Mouse (Mus musculus): Measurements from ENCODE around the gene Add2. TPM values are rescaled to one million over a fixed set of nuclear protein-coding genes. Genes with fewer than 3 reads are reported as not detected.

Add2 gene
- polyA plus RNA-seq, 1 experiment from 2014 or later = 7.4 TPM

GRCm38 (mm10) chr6:86161586-86161985, 133.1 kb downstream of the Add2 start:
- Histone ChIP-seq H3K27ac (ENCODE audit: low read depth) (no peak overlapping the region), H3K4me3 (ENCODE audit: low read depth, low read length) (no peak overlapping the region), H3K27me3 (replicated peaks; ENCODE audit: control insufficient read depth, insufficient read depth, low read length) (no peaks in the 10 kb centered on the region), H3K9ac (ENCODE audit: low read length) (no peak overlapping the region), H3K9me3 (ENCODE audit: control insufficient read depth, low read length) (no peaks in the 10 kb centered on the region), H3K4me2 (ENCODE audit: low read length) (no peak overlapping the region), H3K4me1 (replicated peaks; ENCODE audit: control insufficient read depth, insufficient read depth, low read length) (no peaks in the 10 kb centered on the region), H3K36me3 (ENCODE audit: control insufficient read depth, insufficient read depth, low read length) (no peaks in the 10 kb centered on the region)
- 32% methylated on average over 7 of the region's 7 CpGs for WGBS
- no peak for ATAC-seq (replicated peaks; ENCODE audit: low FRiP score, low TSS enrichment, low read depth)
- no peak for DNase-seq (ENCODE audit: low spot score)

GRCm38 (mm10) chr6:86164028-86164427, 135.5 kb downstream of the Add2 start:
- Histone ChIP-seq H3K9ac (ENCODE audit: low read length) (no peak overlapping the region), H3K9me3 (ENCODE audit: control insufficient read depth, low read length) (no peaks in the 10 kb centered on the region), H3K4me1 (replicated peaks; ENCODE audit: control insufficient read depth, insufficient read depth, low read length) (no peaks in the 10 kb centered on the region), H3K36me3 (ENCODE audit: control insufficient read depth, insufficient read depth, low read length) (no peaks in the 10 kb centered on the region), H3K4me3 (ENCODE audit: low read depth, low read length) (no peak overlapping the region), H3K27ac (ENCODE audit: low read depth) (no peak overlapping the region), H3K27me3 (replicated peaks; ENCODE audit: control insufficient read depth, insufficient read depth, low read length) (no peaks in the 10 kb centered on the region), H3K4me2 (ENCODE audit: low read length) (no peak overlapping the region)
- 71% methylated on average over 3 of the region's 3 CpGs for WGBS
- DNase-seq (ENCODE audit: low spot score) (peak; percentile 38), ATAC-seq (replicated peaks; ENCODE audit: low FRiP score, low TSS enrichment, low read depth) (no peak)

GRCm38 (mm10) chr6:86166426-86166825, 137.9 kb downstream of the Add2 start:
- Histone ChIP-seq H3K9ac (ENCODE audit: low read length) (no peak overlapping the region), H3K27me3 (replicated peaks; ENCODE audit: control insufficient read depth, insufficient read depth, low read length) (no peaks in the 10 kb centered on the region), H3K27ac (ENCODE audit: low read depth) (no peak overlapping the region), H3K36me3 (ENCODE audit: control insufficient read depth, insufficient read depth, low read length) (no peaks in the 10 kb centered on the region), H3K4me1 (replicated peaks; ENCODE audit: control insufficient read depth, insufficient read depth, low read length) (no peaks in the 10 kb centered on the region), H3K4me2 (ENCODE audit: low read length) (no peak overlapping the region), H3K4me3 (ENCODE audit: low read depth, low read length) (no peak overlapping the region), H3K9me3 (ENCODE audit: control insufficient read depth, low read length) (no peaks in the 10 kb centered on the region)
- DNase-seq (ENCODE audit: low spot score) = no peak
- ATAC-seq (replicated peaks; ENCODE audit: low FRiP score, low TSS enrichment, low read depth) = no peak
- 78% methylated on average over 9 of the region's 9 CpGs for WGBS

- Histone ChIP-seq H3K4me1 (replicated peaks; ENCODE audit: control insufficient read depth, insufficient read depth, low read length) (no peaks in the 10 kb centered on the region), H3K36me3 (ENCODE audit: control insufficient read depth, insufficient read depth, low read length) (no peaks in the 10 kb centered on the region), H3K9ac (ENCODE audit: low read length) (no peak overlapping the region), H3K27me3 (replicated peaks; ENCODE audit: control insufficient read depth, insufficient read depth, low read length) (no peaks in the 10 kb centered on the region), H3K4me3 (ENCODE audit: low read depth, low read length) (no peak overlapping the region), H3K27ac (ENCODE audit: low read depth) (no peak overlapping the region), H3K9me3 (ENCODE audit: control insufficient read depth, low read length) (no peaks in the 10 kb centered on the region), H3K4me2 (ENCODE audit: low read length) (no peak overlapping the region)
- 85% methylated on average over 5 of the region's 5 CpGs for WGBS
- ATAC-seq (replicated peaks; ENCODE audit: low FRiP score, low TSS enrichment, low read depth) (no peak), DNase-seq (ENCODE audit: low spot score) (peak; percentile 24)
Measured at GRCm38 (mm10) chr6:86167851-86168250, 139.4 kb downstream of the Add2 start.

- H3K9ac ChIP-seq (ENCODE audit: low read length) = no peak overlapping the region
- no peak overlapping the region for H3K4me2 ChIP-seq (ENCODE audit: low read length)
- no peaks in the 10 kb centered on the region for H3K4me1 ChIP-seq (replicated peaks; ENCODE audit: control insufficient read depth, insufficient read depth, low read length)
- H3K27ac ChIP-seq (ENCODE audit: low read depth) = no peak overlapping the region
- DNase-seq (ENCODE audit: low spot score) (peak; percentile 46), ATAC-seq (replicated peaks; ENCODE audit: low FRiP score, low TSS enrichment, low read depth) (no peak)
- H3K9me3 ChIP-seq (ENCODE audit: control insufficient read depth, low read length) = no peaks in the 10 kb centered on the region
- H3K36me3 ChIP-seq (ENCODE audit: control insufficient read depth, insufficient read depth, low read length) = no peaks in the 10 kb centered on the region
- H3K27me3 ChIP-seq (replicated peaks; ENCODE audit: control insufficient read depth, insufficient read depth, low read length) = no peaks in the 10 kb centered on the region
- 36% methylated on average over 4 of the region's 4 CpGs for WGBS
- no peak overlapping the region for H3K4me3 ChIP-seq (ENCODE audit: low read depth, low read length)
Measured at GRCm38 (mm10) chr6:86169166-86169565, 140.7 kb downstream of the Add2 start.

Other genes with a start within 250 kb of the Add2 start
- not detected in 2 replicates for gene Nat8f6, start 207.7 kb upstream of the Add2 start, polyA plus RNA-seq (2014; fragmentation: Nextera tagmentation; extraction: Ambion mirVana)
- gene Nat8f5, start 207.7 kb upstream of the Add2 start, polyA plus RNA-seq (2014; fragmentation: Nextera tagmentation; extraction: Ambion mirVana) = not detected in 2 replicates
- gene Nat8, start 196.6 kb upstream of the Add2 start, polyA plus RNA-seq (2014; fragmentation: Nextera tagmentation; extraction: Ambion mirVana) = 0.16 and 0.42 TPM in 2 replicates
- gene Nat8f2, start 159.5 kb upstream of the Add2 start, polyA plus RNA-seq (2014; fragmentation: Nextera tagmentation; extraction: Ambion mirVana) = 0.09 TPM in 1 of 2 replicates, not detected in the other
- gene Nat8f4, start 123.8 kb upstream of the Add2 start, polyA plus RNA-seq (2014; fragmentation: Nextera tagmentation; extraction: Ambion mirVana) = 4.1 and 4.5 TPM in 2 replicates
- 27.8 and 30.3 TPM in 2 replicates for gene Tprkb, start 116.8 kb upstream of the Add2 start, polyA plus RNA-seq (2014; fragmentation: Nextera tagmentation; extraction: Ambion mirVana)
- gene Nat8f1, start 113.0 kb upstream of the Add2 start, polyA plus RNA-seq (2014; fragmentation: Nextera tagmentation; extraction: Ambion mirVana) = 4.5 and 4.8 TPM in 2 replicates
- gene Dusp11, start 67.0 kb upstream of the Add2 start, polyA plus RNA-seq (2014; fragmentation: Nextera tagmentation; extraction: Ambion mirVana) = 42.5 and 44.1 TPM in 2 replicates
- not detected in 2 replicates for gene Figla, start 12.5 kb upstream of the Add2 start, polyA plus RNA-seq (2014; fragmentation: Nextera tagmentation; extraction: Ambion mirVana)
- 6.8 and 7.3 TPM in 2 replicates for gene Tgfa, start 166.5 kb downstream of the Add2 start, polyA plus RNA-seq (2014; fragmentation: Nextera tagmentation; extraction: Ambion mirVana)